Mouse (Mus musculus): ENCODE measurements around the gene Ankrd6.

GRCm38 (mm10) chr4:32980061-32980460 lies 29.4 kb upstream of the Ankrd6 start:
- TF ChIP-seq POLR2A (IDR thresholded peaks at IDR 0.05; ENCODE audit: insufficient read depth, low read depth, low read length) = no peak
- no peak for TF ChIP-seq CTCF (IDR thresholded peaks at IDR 0.05)
- no peak for TF ChIP-seq EP300 (IDR thresholded peaks at IDR 0.05; ENCODE audit: insufficient read depth, low read depth, low read length)
